Mouse (Mus musculus) CD4-positive, CD25-positive, alpha-beta regulatory T cell, adult 2 months (primary cell): ENCODE measurements around the gene Prcd.
A peak's percentile ranks its signal among the peaks of the same experiment; 100 is the strongest.
"Not testable (repeated sequence)": the region's sequence is repeated elsewhere in the genome, so short reads cannot be mapped to it uniquely, and the experiment has no call there.

Experiments
- DNase-seq: peaks from one replicate; pipeline ENCODE4 v3.0.0-alpha.2; 2012; ENCODE audit warnings: low read depth, low spot score

The Prcd gene

DNA sequence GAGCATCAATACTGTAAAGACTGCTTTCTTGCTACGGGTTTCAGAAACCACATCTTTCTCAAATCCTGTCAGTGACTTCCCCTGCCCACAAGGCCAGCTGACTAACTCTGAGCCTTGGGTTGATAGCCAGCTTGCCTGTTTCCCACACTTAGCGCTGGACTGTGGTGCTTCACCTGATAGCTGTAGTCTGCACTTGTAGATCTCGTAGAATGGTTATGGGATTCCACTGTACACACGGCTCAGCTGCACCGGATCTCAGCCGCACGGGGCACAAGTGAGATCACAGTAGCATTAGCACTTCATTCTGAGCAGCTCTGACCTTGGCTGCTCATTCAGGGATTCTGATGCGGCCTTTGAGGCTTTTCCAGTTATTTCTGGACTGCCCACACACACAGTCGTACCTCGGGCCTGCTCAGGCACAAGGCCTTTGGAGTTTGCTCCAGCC, 15.1 kb downstream of the Prcd start:
- DNase-seq: no peak

DNA sequence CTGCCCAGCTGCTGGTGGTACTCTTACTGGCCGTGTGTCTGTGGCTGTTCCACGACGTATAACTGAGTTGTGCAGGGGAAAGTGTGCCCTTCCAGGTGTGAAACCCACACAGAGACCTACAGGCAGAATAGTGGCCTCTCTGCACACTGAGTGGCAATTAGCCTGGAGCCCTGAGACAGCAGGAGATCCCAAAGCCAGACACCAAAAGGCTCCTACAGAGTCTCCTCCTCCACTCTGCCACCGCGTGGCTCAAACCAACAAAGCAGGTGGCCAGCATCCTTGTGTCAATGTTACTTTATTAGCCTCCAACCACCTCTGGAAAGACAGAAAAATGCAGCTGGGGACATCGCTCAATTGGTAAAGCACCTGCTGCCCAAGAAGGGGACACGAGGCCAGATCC, 15.5 kb downstream of the Prcd start:
- DNase-seq: no peak

DNA sequence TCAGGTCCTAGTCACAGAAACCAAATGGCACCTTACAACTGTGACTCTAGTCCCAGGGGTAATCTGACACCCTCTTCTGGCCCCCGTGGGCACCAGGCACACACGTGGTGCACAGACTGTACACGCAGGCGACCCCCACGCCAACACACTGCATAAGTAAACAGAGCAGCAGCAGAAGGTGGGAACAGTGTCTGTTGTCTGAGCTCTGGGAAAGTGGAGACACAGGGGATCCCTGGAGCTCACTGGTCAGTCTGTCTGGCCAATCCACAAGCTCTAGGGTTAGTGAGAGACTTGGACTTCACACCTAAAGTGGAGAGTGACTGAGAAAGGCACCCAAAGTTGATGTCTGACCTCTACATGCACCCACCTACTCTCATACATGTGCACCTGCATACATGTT, 16.0 kb downstream of the Prcd start:
- DNase-seq: peak; percentile 18

DNA sequence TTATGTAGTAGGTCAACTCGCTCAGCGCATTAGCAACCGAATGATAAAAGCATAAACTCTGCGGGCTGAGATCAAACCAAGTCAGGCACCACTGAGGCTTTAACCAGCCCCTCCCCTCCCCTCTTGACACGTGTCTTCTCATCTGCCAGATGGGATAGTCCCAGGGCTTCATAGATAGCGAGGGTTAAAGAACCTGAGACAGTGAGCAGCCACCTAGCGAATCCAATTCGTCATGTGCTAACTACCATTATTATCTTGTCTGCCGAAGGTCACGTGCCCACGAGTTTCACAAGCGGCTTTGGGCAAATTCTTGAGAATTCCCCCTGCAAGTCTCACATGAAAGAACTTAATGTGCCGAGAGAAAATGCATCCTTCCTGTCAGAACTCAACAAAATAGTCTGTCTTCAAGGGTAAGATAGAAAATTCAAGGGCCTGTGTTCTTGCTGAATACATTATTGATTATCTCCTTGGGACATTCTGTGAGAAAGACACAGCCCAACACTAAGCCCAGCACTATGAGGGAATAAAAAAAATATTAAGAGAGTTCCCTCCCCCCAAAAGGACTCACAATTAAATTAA, 16.5 kb downstream of the Prcd start:
- DNase-seq: peak; percentile 86

GRCm38 (mm10) chr11:116670386-116670785, 17.1 kb downstream of the Prcd start:
- no peak for DNase-seq

DNA sequence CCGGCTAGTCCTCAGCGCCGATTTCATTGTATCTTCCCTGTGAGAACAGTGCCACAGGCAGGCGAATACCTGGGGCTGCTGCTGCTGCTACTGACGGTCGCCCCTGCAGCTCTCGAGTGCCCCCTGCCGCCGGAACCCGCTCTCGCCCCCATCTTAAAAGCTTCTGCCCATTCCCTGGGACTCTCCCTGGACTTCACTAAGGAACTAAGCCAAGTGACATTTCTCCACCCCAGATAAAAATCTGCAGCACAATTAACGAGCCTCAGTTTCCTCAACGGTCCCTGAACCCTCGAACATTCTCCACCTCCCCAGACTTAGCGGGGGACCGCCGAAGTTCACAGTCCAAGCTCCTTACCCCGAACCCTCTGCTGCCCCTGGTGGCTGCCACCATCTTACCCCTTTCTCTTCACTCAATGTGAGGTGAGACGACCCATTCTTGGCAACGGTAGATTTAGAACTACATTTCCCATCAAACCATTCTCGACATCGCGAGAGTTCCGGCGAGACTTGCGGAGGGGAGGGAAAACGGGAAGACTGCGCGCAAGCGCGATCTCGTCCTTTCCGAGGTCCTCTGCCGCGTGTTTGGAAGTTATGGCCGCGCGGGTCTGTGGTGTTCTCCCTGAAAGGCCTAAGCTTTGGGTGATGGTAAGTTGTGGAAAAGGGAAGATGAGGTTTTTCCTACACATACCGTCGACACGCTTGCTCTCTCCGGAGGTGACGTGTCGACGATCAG, 17.9 kb downstream of the Prcd start:
- peak; percentile 100 for DNase-seq

- no peak for DNase-seq
These were observed 18.6 kb downstream of the Prcd start for GRCm38 (mm10) chr11:116671845-116672434.

- no peak for DNase-seq
These were observed 19.3 kb downstream of the Prcd start for GRCm38 (mm10) chr11:116672595-116672994.

DNA sequence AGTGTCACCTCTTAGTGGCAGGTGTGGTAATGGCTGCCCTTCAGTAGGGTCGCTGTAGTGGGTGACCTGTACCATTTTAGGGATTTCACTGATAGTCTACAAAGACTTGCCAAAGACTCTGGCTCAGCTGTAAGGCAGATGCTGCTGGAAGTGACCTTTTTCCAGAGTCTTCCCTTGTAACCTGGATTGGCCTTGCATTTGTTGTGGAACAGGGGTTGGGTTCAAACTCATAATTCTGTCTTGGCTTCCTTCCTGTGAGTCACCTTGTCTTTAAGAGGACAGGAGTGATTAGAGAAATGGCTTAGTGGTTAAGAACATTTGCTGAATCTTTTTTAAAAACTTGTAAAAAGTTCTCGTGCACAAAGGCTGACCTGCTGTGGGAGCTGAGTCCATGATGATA, 20.1 kb downstream of the Prcd start:
- DNase-seq: no peak

- no peak for DNase-seq
These were observed 21.5 kb downstream of the Prcd start for GRCm38 (mm10) chr11:116674616-116675379.

GRCm38 (mm10) chr11:116675429-116675828, 22.1 kb downstream of the Prcd start:
- DNase-seq: not testable (repeated sequence)

GRCm38 (mm10) chr11:116676175-116676976, 23.0 kb downstream of the Prcd start:
- no peak for DNase-seq

DNA sequence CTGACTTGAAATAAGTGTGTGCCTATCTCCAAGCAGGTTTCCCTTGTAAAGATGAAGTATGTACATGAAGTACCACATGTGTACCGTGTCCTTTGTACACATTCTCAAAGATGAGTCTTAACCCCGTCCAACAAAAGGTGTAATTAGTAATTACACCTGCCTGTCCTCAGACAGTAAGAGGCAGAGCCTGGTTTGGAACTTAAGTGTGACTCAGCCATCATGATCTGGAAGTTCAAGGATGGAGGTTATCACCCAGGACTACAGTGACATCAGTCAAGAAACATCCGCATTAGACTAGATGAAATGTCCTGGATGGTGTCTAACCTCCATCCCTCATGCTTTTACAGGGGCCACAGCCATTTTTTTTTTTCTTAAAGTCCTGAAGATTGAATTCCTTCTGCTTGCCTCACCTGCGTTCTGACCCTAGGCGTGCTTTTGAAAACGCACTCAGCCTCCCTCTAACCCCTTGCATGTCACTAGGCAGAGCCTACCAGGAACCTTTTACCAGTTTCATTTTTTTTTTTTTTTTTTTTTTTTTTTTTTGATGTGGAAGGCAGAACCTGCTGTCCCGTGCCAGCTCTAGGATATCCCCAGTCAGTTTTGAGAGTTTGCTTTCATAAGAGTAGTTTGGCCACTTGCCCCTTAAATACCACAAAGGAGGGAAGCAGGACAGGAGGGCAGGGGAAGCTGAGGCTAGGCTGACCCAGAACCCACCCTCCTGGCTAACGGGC, 24.5 kb downstream of the Prcd start:
- no peak for DNase-seq

GRCm38 (mm10) chr11:116679148-116679547, 25.8 kb downstream of the Prcd start:
- no peak for DNase-seq

DNA sequence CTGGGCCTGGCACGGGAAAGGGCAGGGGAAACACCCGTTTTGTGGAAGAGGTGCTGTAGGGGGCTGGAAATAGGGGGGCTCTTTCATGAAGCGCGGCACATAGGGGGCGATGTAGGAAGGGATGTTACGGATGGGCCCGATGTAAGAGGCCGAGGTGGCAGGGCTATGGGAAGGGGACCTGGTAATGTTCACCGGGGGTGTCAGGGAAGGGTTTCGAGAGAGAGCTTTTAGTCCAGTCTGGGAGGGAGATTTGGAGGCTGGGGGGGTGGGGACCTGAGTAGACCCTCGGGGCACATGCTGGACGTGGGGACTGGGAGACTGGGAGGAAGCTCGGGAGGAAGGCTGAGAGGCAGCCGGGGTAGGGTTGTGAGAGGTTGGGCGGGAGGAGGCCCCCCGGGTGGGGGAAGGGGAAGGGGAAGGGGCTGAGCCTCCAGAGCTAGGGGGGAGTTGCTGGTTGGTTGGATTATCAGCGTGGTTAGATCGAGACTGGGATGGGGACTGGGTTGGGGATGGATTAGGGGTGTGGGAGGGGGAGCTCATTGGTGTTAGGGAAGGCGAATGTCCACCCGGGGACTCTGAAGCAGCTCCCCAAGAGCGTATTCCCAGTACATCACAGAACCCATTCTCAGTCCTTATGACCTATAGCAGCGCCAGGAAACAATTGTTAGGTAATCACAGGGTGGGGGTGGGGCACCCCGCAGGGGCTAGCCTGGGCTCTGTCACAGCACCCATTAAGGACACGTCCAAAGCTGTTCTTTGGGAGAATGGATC, 27.2 kb downstream of the Prcd start:
- no peak for DNase-seq

- no peak for DNase-seq
These were observed 27.8 kb downstream of the Prcd start for GRCm38 (mm10) chr11:116681147-116681546.

GRCm38 (mm10) chr11:116682501-116683144, 29.3 kb downstream of the Prcd start:
- no peak for DNase-seq

DNA sequence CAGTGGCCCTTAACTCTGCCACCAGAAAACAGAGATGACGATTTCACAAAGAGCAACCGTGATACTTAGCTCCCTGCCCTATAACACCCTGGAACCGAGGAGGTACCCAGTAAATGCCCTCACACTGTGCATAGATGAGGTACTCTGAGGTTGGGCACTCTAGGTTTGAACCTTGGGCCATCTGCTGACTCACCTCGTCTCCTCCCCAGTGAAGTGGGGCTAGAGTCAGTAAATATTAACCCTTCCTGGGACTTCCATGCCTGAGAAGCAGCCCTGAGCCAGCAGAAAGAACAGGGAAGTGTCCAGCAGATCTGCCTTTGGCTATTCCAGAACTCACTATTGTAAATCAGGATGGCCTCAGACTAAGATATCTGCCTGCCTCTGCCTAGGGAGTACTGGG, 30.4 kb downstream of the Prcd start:
- DNase-seq: no peak

GRCm38 (mm10) chr11:116685729-116686128, 32.4 kb downstream of the Prcd start:
- DNase-seq: no peak
